Mouse (Mus musculus): Measurements from ENCODE around the gene E130218I03Rik. TPM values are rescaled to one million over a fixed set of nuclear protein-coding genes. Genes with fewer than 3 reads are reported as not detected.
"Not testable (repeated sequence)": the region's sequence is repeated elsewhere in the genome, so short reads cannot be mapped to it uniquely, and the experiment has no call there.

The E130218I03Rik gene
- polyA plus RNA-seq, 1 experiment from 2014 or later = 0.52 TPM

DNA sequence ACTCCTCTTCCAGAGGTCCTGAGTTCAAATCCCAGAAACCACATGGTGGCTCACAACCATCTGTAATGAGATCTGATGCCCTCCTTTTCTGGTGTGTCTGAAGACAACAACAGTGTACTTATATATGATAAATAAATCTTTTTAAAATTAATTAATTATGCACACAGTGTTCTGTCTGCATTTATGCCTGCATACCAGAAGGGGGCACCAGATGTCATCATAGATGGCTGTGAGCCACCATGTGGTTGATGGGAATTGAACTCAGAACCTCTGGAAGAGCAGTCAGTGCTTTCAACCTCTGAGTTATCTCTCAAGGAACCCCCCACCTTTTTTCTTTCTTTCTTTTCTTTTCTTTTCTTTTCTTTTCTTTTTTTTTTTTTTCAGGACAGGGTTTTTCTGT, 26.2 kb downstream of the E130218I03Rik start:
- H3K4me1 ChIP-seq; H3K9me3 ChIP-seq; H3K27me3 ChIP-seq; H3K27ac ChIP-seq; H3K4me3 ChIP-seq; ATAC-seq (ENCODE audit: borderline replicate concordance, extremely low read depth, low FRiP score, low TSS enrichment); H3K36me3 ChIP-seq; H3K9ac ChIP-seq; H3K4me2 ChIP-seq: not testable (repeated sequence)

DNA sequence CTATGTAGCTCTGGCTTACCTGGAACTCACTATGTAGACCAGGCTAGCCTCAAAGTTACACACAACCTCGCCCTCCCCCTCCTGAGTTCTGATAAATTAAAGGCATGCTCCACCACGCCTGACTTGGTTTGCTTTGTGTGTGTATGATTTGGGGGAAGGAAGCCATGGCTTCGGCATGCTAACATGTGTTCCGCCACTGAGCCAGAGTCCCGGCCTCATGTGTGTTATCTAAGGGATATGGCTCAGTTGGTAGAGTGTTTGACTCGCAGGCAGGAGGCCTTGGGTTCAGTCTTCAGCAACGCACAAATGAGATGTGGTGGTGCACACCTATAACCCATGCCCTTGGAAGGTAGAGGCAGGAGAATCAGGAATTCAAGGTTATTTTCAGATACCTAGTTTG, 28.5 kb downstream of the E130218I03Rik start:
- H3K4me1 ChIP-seq = peaks cover 6% of the 10 kb centered on the region; the same call in 1 of the 2 replicates
- no peak overlapping the region for H3K9ac ChIP-seq
- H3K27me3 ChIP-seq = no peaks in the 10 kb centered on the region
- WGBS = 80% methylated on average over 7 of the region's 7 CpGs
- peaks cover 8% of the 10 kb centered on the region for H3K36me3 ChIP-seq
- H3K9me3 ChIP-seq = no peaks in the 10 kb centered on the region
- H3K27ac ChIP-seq = no peak overlapping the region
- no peak overlapping the region for H3K4me2 ChIP-seq
- H3K4me3 ChIP-seq = no peak overlapping the region
- no peak for ATAC-seq (ENCODE audit: borderline replicate concordance, extremely low read depth, low FRiP score, low TSS enrichment)

DNA sequence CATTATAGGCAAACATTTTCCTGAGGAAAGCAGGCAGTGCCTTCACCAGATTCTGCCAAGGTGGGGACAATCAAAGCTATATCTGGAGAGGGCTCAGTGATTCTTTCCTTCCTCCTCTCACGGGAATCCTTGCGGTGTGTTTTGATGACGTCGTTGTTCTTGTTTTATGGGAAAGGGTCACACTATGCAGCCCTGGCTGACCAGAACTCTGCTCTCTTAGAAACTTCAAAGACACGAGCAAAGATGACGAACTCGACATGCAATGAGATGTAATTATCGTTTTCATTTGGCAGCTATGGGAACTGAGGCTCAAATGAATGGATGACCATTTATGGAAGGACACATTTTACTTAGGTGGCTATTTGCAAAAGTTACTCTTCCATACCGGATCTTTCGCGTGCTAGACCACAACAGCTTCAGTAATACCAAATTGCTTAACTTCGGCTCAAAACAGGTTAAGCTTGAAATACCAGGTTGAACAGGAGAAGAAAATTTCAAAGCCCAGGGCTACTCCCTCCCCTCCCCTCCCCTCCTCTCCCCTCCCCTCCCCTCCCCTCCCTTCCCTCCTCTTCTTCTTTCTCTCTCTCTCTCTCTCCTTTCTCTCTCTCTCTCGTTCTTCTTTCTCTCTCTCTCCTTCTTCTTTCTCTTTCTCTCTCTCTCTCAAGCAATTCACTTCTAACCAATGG, 29.4 kb downstream of the E130218I03Rik start:
- H3K9ac ChIP-seq = no peak overlapping the region
- ATAC-seq (ENCODE audit: borderline replicate concordance, extremely low read depth, low FRiP score, low TSS enrichment) = no peak
- H3K27me3 ChIP-seq = no peaks in the 10 kb centered on the region
- H3K4me2 ChIP-seq = peak overlapping the region; percentile 48
- peak overlapping the region; percentile 52; the same call in 1 of the 2 replicates for H3K27ac ChIP-seq
- WGBS = 7% methylated on average over 13 of the region's 13 CpGs
- H3K9me3 ChIP-seq = no peaks in the 10 kb centered on the region
- H3K4me3 ChIP-seq = peak overlapping the region; percentile 24
- peaks cover 17% of the 10 kb centered on the region for H3K36me3 ChIP-seq
- peaks cover 6% of the 10 kb centered on the region; the same call in 1 of the 2 replicates for H3K4me1 ChIP-seq

DNA sequence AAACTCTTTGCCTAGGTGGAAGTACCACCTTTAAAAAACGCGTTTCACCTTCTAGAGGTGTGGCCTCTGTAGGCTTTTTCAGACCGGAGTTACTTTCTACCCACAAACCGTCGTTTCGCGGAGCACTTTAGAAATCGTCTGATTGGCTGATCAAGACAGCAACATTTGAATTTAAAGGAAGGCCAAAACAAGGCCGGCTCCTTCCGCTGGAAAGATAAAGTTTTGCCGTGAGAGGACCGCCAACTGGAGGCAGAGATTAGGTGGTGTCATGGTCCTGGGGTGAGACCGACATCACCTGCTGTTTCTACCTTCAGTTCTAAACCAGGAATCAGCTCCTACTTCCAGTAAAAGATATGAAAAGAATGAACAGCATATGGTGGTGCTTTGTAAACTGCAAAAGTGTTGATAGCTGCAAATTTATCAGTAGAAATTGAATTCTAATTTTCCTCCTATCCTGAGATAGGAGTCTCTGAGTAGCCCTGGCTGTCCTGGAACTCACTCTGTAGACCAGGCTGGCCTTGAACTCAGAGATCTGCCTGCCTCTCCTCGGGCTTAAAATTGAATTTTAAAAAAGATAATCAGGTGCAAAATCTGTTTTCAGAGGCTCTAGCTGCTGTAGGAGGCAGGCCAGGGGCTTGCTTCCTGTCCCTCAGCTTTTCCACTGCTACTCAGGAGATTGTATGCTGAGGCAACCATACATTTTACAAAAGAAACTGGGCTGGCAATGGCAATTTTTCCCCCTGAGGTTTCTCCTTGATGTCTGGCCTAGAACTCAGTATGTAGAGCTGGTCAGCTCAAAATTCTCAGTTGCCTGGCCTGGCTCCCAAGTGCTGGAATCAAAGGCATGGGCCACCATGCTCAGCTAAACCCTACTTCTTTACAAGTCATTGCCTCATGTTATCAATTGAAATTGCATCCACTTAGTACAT, 30.2 kb downstream of the E130218I03Rik start:
- peak overlapping the region; percentile 48 for H3K4me2 ChIP-seq
- H3K4me3 ChIP-seq = peak overlapping the region; percentile 24
- no peaks in the 10 kb centered on the region for H3K9me3 ChIP-seq
- ATAC-seq (ENCODE audit: borderline replicate concordance, extremely low read depth, low FRiP score, low TSS enrichment) = 0 out of 2 replicates have a peak, but pooled peaks have one; percentile 31
- H3K36me3 ChIP-seq = peaks cover 23% of the 10 kb centered on the region
- H3K4me1 ChIP-seq = 0 out of 2 replicates have a peak, but pooled peaks cover 6% of the 10 kb centered on the region
- WGBS = 5% methylated on average over 14 of the region's 14 CpGs
- no peaks in the 10 kb centered on the region for H3K27me3 ChIP-seq
- H3K27ac ChIP-seq = peak overlapping the region; percentile 52; the same call in 1 of the 2 replicates
- no peak overlapping the region for H3K9ac ChIP-seq

DNA sequence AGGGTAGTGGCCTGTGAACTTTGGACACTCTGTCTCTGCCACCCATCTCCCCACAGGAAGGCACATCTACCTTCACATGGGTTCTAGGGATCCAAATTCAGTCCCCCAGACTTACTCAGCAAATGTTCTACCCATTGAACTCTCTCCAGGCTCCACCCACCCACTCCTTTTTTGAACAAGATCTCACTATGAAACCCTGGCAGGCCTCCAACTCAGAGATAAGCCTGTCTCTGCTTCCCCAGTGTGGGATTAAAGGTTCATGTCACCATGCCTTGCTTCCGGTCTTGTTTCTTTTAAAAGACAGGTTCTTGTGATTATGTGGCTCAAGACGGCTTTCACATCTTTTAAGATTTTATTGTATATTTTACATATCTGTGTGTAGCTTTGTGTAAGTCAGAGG, 41.5 kb downstream of the E130218I03Rik start:
- H3K4me2 ChIP-seq = no peak overlapping the region
- H3K36me3 ChIP-seq = peaks cover 39% of the 10 kb centered on the region
- H3K27me3 ChIP-seq = no peaks in the 10 kb centered on the region
- H3K4me3 ChIP-seq = no peak overlapping the region
- peaks cover 20% of the 10 kb centered on the region for H3K4me1 ChIP-seq
- no peaks in the 10 kb centered on the region for H3K9me3 ChIP-seq
- 78% methylated on average over 2 of the region's 2 CpGs for WGBS
- ATAC-seq (ENCODE audit: borderline replicate concordance, extremely low read depth, low FRiP score, low TSS enrichment) = no peak
- H3K9ac ChIP-seq = no peak overlapping the region
- H3K27ac ChIP-seq = no peak overlapping the region

DNA sequence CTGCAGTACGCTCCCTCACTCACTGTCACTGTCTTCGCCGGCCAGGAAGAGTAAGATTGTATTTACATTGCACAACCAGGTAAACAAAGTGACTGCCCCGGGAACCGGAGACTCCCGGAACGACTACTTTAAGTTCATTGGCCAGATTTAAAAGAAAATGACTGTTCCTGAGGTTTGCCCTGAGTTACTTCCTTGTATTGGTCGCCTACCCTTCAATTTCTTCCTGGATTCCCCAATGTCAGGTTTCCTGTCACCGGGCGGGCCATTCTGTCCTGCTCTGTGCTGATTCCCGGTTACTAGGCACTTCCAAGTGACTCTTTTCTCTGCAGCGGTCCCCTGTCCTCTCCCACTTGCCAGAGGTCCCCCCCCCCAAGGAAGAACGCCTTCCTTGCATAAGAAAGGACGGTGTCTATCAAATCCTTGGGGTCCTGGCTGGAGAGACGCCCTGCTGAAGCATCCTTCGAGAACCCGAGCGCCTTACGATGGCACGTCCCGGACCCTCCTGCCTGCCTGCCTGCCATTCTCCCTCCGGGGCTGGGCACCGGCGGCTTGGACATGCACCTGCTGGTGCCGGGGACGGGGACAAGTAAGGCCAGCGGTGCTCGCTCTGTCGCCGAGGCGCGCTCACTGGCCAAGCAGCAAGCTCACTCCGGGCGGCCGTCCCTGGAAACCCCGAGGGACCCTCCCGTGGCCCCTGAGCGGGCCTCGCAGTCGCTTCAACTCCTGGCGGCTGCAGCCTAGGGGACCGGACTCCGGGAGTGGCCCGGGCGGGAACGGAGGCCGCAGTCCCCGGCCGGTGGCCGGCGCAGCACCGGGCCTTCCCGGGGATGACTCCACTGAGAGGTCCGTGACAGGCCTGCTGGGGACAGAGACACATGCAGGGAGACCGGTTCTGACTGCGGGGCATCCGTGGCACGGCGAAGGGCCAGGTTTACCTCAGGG, 43.0 kb downstream of the E130218I03Rik start:
- under 1% methylated on average over 59 of the region's 59 CpGs for WGBS
- H3K36me3 ChIP-seq = peaks cover 26% of the 10 kb centered on the region
- H3K4me2 ChIP-seq = peak overlapping the region; percentile 90
- H3K27me3 ChIP-seq = no peaks in the 10 kb centered on the region
- peak overlapping the region; percentile 96 for H3K4me3 ChIP-seq
- H3K4me1 ChIP-seq = peaks cover 20% of the 10 kb centered on the region
- peak overlapping the region; percentile 80 for H3K27ac ChIP-seq
- H3K9ac ChIP-seq = peak overlapping the region; percentile 99
- H3K9me3 ChIP-seq = no peaks in the 10 kb centered on the region
- peak; percentile 28 for ATAC-seq (ENCODE audit: borderline replicate concordance, extremely low read depth, low FRiP score, low TSS enrichment)

DNA sequence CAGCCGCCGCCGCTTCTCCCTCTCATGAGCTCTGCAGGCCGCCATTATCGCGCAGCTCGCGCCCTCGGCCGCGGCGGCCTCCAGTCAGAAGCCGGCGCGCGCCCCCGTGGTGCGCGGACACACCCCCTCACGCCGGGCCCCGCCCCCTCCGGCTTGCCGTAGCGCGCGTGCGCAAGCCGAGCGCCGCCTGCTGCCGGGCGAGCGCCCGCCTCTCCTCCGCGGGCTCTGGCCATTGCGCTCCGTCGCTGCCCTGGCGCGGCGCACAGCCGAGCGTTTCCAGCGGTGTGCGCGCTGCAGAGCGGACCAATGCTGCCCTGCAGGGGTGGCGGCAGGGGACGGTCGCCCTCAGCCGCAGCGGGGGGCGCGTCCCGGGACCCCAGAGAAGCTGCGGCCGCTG, 43.7 kb downstream of the E130218I03Rik start:
- H3K4me1 ChIP-seq = peaks cover 20% of the 10 kb centered on the region
- H3K9me3 ChIP-seq = no peaks in the 10 kb centered on the region
- H3K27ac ChIP-seq = peak overlapping the region; percentile 100
- H3K4me3 ChIP-seq = peak overlapping the region; percentile 96
- 0% methylated on average over 42 of the region's 59 CpGs for WGBS
- peaks cover 20% of the 10 kb centered on the region for H3K36me3 ChIP-seq
- H3K27me3 ChIP-seq = no peaks in the 10 kb centered on the region
- H3K9ac ChIP-seq = peak overlapping the region; percentile 99
- peak overlapping the region; percentile 90 for H3K4me2 ChIP-seq
- peak; percentile 95 for ATAC-seq (ENCODE audit: borderline replicate concordance, extremely low read depth, low FRiP score, low TSS enrichment)

DNA sequence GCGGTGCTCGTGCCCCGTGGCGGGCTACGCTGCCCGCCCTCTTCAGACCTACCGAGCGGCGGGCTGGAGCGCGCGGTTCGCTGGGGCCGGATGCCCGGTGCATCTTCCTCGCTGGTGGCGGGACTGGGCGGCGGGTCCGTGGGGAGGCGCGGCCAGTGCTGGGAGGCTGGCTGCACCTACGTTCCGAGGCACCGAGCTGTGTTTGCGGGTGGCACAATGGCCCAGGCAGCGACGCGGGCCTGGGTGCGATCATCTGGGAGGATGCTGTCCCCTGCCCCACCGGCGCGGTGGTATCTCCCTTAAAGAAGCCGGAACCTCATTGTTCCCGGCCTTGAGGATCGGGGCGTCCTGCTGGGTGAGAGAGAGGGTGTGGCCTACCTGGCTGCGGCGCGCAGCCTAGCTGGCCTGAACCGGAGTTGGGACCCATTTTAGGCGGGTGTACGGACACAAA, 44.1 kb downstream of the E130218I03Rik start, which contains the start of gene Pdik1l:
Pdik1l (minus strand) TSS at position 321 of the 451 bp plus-strand sequence.
- WGBS = 0% methylated on average over 43 of the region's 43 CpGs

DNA sequence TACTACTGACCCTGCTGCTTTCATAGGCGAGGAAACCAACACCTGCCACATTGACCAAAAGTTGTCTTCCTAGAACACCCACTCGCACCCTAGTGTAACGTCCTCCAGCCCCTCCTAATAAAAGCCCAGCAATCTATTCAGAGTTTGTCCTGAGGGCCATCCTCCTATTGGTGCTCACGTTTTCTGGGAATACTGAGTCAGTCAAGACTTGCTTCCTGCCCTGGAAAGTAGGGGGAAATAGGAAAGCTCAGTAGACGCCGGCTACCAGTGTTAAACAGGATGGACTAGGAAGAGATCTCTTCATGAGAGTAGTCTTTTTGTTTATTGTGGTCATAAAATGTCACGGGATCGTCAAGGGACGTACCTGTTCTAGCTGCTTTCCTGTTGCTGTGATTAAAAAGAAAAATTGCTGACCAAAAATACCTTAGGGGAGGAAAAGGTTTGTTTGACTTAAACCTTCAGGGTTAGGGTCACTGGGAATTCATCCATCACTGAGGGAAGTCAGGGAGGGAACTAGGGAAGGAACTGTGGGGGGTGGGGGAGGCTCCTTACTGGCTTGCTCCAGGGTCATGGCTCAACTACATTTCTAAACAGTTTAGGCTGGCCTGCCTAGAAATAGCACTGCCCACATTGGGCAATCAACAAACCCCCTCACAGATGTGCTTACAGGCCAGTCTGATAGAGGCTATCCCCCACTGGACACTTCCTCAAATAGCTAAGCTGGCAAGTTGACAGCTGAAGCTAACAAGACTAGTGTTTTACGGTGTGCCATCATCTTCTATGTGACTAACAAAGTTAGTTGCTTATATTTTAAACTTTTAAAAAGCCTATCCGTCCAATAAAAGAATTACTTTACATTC, 45.2 kb downstream of the E130218I03Rik start:
- Histone ChIP-seq H3K9me3 (no peaks in the 10 kb centered on the region), H3K4me1 (peaks cover 20% of the 10 kb centered on the region), H3K27ac (peak overlapping the region; percentile 100), H3K4me3 (peak overlapping the region; percentile 96), H3K36me3 (peaks cover 5% of the 10 kb centered on the region), H3K9ac (peak overlapping the region; percentile 95), H3K27me3 (peaks cover 8% of the 10 kb centered on the region; the same call in 1 of the 2 replicates), H3K4me2 (peak overlapping the region; percentile 90)
- 16% methylated on average over 11 of the region's 11 CpGs for WGBS
- ATAC-seq (ENCODE audit: borderline replicate concordance, extremely low read depth, low FRiP score, low TSS enrichment) = no peak

More for the DNA sequence above, 44.1 kb downstream of the E130218I03Rik start, which contains the start of gene Pdik1l:
- Histone ChIP-seq H3K9me3 (no peaks in the 10 kb centered on the region), H3K4me1 (peaks cover 20% of the 10 kb centered on the region), H3K4me3 (peak within 1 kb of the TSS; percentile 96), H3K27me3 (no peaks in the 10 kb centered on the region), H3K36me3 (peaks cover 16% of the 10 kb centered on the region), H3K4me2 (peak within 1 kb of the TSS; percentile 90), H3K27ac (peak within 1 kb of the TSS; percentile 100), H3K9ac (peak within 1 kb of the TSS; percentile 99)
- ATAC-seq (ENCODE audit: borderline replicate concordance, extremely low read depth, low FRiP score, low TSS enrichment) = peak; percentile 64

DNA sequence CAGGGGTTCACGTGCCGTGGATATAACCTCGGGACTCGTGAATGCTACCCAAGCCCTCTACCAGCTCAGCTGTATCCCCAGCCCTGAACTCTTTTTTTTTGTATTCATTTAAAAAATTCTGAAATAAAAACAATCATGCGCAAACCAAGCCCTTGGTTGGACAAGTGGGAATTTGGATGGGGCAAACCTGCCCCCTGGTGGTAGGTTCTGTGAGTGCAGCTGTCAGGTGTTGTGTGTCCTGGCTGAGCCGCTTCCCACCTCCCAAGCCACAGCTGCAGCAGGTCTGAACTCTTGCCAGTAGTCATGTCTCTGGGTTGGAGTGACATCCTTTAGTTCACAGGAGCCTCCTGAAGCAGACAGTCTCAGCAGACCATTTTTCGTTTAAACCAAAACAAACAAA, 48.6 kb downstream of the E130218I03Rik start:
- H3K4me2 ChIP-seq = no peak overlapping the region
- WGBS = 19% methylated on average over 7 of the region's 7 CpGs
- H3K27ac ChIP-seq = no peak overlapping the region
- H3K9me3 ChIP-seq = no peaks in the 10 kb centered on the region
- ATAC-seq (ENCODE audit: borderline replicate concordance, extremely low read depth, low FRiP score, low TSS enrichment) = no peak
- peaks cover 11% of the 10 kb centered on the region for H3K4me1 ChIP-seq
- H3K27me3 ChIP-seq = peaks cover 14% of the 10 kb centered on the region
- H3K36me3 ChIP-seq = no peaks in the 10 kb centered on the region
- H3K4me3 ChIP-seq = no peak overlapping the region
- H3K9ac ChIP-seq = no peak overlapping the region
